Mouse (Mus musculus): ENCODE data around the gene Chek2. TPM values are rescaled to one million over a fixed set of nuclear protein-coding genes. Genes with fewer than 3 reads are reported as not detected.
A peak's percentile ranks its signal among the peaks of the same experiment; 100 is the strongest.
"Not testable (repeated sequence)": the region's sequence is repeated elsewhere in the genome, so short reads cannot be mapped to it uniquely, and the experiment has no call there.

Chek2 gene
- polyA plus RNA-seq, 1 experiment from 2014 or later: 39.4 TPM

DNA sequence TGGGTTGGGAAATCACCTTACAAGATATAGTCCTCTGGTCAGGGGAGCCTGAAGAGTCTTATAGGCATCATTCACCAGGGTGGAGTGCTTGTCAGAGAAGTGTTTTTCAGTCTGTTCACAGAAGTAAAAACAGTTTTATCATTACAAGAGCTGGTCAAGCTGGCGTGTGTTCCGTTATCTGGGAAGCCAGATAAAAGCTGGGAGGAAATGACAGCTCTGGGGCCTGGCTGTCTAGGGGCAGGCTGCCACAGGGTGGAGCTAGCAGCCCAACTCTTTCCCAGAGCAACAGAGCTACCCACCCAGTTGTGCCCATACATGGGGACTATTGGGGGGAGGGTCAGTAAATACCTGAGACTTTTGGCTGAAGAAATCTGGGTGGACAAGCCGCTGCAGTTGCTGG, 3.8 kb upstream of the Chek2 start:
- ATAC-seq: no peak
- Histone ChIP-seq H3K4me1 (ENCODE audit: control insufficient read depth, insufficient read depth, low read length) (peaks cover 5% of the 10 kb centered on the region), H3K27ac (ENCODE audit: low read length) (no peak overlapping the region), H3K9me3 (ENCODE audit: control insufficient read depth, low read length) (no peaks in the 10 kb centered on the region), H3K4me2 (ENCODE audit: low read depth, low read length) (no peak overlapping the region), H3K27me3 (replicated peaks; ENCODE audit: control insufficient read depth, insufficient read depth, low read length) (no peaks in the 10 kb centered on the region), H3K36me3 (ENCODE audit: control insufficient read depth, insufficient read depth, low read length) (no peaks in the 10 kb centered on the region), H3K9ac (ENCODE audit: low read depth, low read length) (no peak overlapping the region), H3K4me3 (ENCODE audit: low read length) (no peak overlapping the region)
- 21% methylated on average over 3 of the region's 3 CpGs for WGBS

DNA sequence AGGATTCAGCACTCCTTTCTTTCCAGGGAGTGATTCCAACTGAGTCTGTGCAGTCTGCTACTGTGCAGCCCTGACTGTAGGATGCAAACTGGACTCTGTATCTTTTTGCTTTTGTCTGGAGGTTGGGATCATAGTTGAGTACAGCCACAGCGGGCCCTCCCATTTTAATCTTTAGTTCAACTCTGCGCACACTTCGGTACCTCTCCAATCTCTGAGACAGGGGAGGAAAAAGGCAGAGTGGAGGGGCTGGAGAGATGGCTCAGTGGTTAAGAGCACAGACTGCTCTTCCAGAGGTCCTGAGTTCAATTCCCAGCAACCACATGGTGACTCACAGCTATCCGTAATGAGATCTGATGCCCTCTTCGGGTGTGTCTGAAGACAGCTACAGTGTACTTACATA, 1.8 kb upstream of the Chek2 start:
- H3K4me3 ChIP-seq (ENCODE audit: low read length); ATAC-seq; H3K9me3 ChIP-seq (ENCODE audit: control insufficient read depth, low read length); H3K36me3 ChIP-seq (ENCODE audit: control insufficient read depth, insufficient read depth, low read length); H3K27ac ChIP-seq (ENCODE audit: low read length); H3K9ac ChIP-seq (ENCODE audit: low read depth, low read length); H3K4me2 ChIP-seq (ENCODE audit: low read depth, low read length); H3K4me1 ChIP-seq (ENCODE audit: control insufficient read depth, insufficient read depth, low read length); H3K27me3 ChIP-seq (replicated peaks; ENCODE audit: control insufficient read depth, insufficient read depth, low read length): not testable (repeated sequence)
- 87% methylated on average over 5 of the region's 5 CpGs for WGBS

DNA sequence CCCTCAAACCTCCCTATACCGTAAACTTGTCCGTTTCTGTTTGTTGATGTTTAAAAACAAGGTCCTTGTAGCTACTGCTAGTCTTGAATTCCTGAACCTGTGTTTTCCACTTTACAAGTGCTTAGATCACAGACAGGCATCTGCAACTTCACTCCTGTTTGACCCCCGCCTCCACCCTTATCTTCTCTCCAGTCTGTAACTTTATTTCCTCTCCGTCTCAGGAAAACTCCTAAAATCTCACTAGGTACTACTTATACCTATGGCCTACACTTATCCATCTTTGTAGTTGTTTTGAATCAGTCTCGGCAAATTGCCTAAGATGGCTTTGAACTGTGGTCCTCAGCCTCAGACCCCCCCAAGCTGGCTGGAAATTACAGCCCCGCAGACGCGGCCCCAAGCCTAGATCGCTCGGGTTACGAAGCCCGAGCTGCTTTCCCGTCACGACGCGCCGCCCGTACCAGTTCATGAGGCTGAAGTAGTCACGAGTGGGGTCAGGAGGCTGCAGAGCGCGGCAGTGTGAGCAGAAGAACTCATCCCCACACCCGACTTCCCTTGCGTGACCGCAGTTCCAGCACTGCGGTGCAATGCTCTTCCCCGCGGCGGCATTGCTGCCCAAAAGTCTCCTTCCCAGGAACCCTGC, 621 bp upstream of the Chek2 start:
- H3K27me3 ChIP-seq (replicated peaks; ENCODE audit: control insufficient read depth, insufficient read depth, low read length): no peaks in the 10 kb centered on the region
- H3K4me3 ChIP-seq (ENCODE audit: low read length): peak overlapping the region; percentile 78
- H3K9ac ChIP-seq (ENCODE audit: low read depth, low read length): peak overlapping the region; percentile 83
- peak overlapping the region; percentile 83 for H3K27ac ChIP-seq (ENCODE audit: low read length)
- H3K9me3 ChIP-seq (ENCODE audit: control insufficient read depth, low read length): no peaks in the 10 kb centered on the region
- WGBS: 5% methylated on average over 28 of the region's 28 CpGs
- peaks cover 5% of the 10 kb centered on the region for H3K4me1 ChIP-seq (ENCODE audit: control insufficient read depth, insufficient read depth, low read length)
- H3K4me2 ChIP-seq (ENCODE audit: low read depth, low read length): peak overlapping the region; percentile 75
- peak; percentile 68 for ATAC-seq
- no peaks in the 10 kb centered on the region for H3K36me3 ChIP-seq (ENCODE audit: control insufficient read depth, insufficient read depth, low read length)

DNA sequence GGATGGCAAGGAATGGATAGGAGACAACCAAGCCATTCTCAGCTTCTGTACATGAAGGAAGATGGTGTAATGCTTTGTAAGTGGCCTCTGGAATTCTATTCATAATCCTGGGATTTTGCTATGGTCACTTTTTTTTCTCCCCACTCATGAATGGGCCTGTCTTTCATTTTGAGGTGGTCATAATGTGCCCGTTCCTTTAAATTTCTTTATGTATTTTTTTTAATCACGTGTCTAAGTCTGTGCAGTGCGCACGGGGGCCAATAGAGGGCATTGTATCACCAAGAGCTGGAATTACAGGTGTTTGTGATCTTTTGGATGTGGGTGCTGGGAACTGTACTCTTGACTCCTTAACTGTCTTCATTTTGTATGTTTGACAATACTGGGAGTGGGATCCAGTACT, 686 bp downstream of the Chek2 start:
- no peaks in the 10 kb centered on the region for H3K9me3 ChIP-seq (ENCODE audit: control insufficient read depth, low read length)
- peak overlapping the region; percentile 78 for H3K4me3 ChIP-seq (ENCODE audit: low read length)
- H3K27ac ChIP-seq (ENCODE audit: low read length): peak overlapping the region; percentile 70
- H3K4me1 ChIP-seq (ENCODE audit: control insufficient read depth, insufficient read depth, low read length): peaks cover 5% of the 10 kb centered on the region
- H3K36me3 ChIP-seq (ENCODE audit: control insufficient read depth, insufficient read depth, low read length): no peaks in the 10 kb centered on the region; the same call in 1 of the 2 replicates
- ATAC-seq: no peak
- 7% methylated on average over 4 of the region's 4 CpGs for WGBS
- no peaks in the 10 kb centered on the region for H3K27me3 ChIP-seq (replicated peaks; ENCODE audit: control insufficient read depth, insufficient read depth, low read length)
- H3K9ac ChIP-seq (ENCODE audit: low read depth, low read length): peak overlapping the region; percentile 66
- H3K4me2 ChIP-seq (ENCODE audit: low read depth, low read length): peak overlapping the region; percentile 55

DNA sequence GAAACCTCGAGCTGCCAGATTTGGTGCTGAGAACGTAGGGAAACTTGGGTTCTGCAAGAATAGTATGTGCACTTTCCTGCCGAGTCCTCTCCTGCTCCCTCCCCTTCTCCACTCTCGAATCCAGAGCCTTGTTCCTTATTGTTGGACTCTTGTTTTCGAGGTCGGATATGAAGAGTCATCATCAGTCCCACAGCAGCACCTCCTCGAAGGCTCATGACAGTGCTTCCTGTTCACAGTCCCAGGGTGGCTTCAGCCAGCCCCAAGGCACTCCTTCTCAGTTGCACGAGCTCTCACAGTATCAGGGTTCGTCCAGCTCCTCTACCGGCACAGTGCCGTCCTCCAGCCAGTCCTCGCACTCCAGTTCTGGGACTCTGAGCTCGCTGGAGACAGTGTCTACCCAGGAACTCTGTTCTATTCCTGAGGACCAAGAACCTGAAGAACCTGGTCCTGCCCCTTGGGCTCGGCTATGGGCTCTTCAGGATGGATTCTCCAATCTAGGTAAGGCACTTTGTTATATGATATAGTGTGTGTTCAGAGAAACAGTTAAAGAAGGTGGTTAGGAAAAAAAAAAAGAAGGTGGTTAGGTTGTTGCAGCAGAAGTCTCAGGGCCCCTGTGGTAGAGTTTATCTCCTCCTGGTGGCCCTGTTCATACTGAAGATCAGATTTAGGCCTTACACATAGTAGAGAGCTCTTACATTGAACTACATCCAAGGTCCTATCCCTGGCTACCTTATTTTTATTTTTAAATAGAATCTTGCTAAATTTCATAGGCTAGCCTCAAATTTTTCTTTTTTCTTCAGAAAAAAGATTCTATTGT, 1.5 kb downstream of the Chek2 start:
- Histone ChIP-seq H3K36me3 (ENCODE audit: control insufficient read depth, insufficient read depth, low read length) (peaks cover 4% of the 10 kb centered on the region; the same call in 1 of the 2 replicates), H3K4me2 (ENCODE audit: low read depth, low read length) (no peak overlapping the region), H3K27me3 (replicated peaks; ENCODE audit: control insufficient read depth, insufficient read depth, low read length) (no peaks in the 10 kb centered on the region), H3K4me3 (ENCODE audit: low read length) (no peak overlapping the region), H3K9ac (ENCODE audit: low read depth, low read length) (no peak overlapping the region), H3K9me3 (ENCODE audit: control insufficient read depth, low read length) (no peaks in the 10 kb centered on the region), H3K27ac (ENCODE audit: low read length) (no peak overlapping the region), H3K4me1 (ENCODE audit: control insufficient read depth, insufficient read depth, low read length) (peaks cover 5% of the 10 kb centered on the region)
- 90% methylated on average over 14 of the region's 14 CpGs for WGBS
- ATAC-seq: no peak

DNA sequence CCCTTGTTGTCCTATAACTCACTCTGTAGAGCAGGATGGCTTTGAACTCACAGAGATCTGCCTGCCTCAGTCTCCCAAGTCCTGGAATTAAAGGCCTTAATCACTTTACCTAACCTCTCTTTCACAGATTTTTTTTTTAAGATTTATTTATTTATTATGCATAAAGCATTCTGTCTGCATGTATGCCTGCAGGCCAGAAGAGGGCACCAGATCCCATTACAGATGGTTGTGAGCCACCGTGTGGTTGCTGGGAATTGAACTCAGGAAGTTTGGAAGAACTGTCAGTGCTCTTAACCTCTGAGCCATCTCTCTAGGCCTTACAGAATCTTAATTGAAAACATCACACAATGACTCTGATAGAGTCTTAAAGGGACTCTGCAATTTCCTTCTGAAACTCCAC, 13.2 kb downstream of the Chek2 start:
- H3K36me3 ChIP-seq (ENCODE audit: control insufficient read depth, insufficient read depth, low read length): peaks cover 4% of the 10 kb centered on the region
- no peaks in the 10 kb centered on the region for H3K27me3 ChIP-seq (replicated peaks; ENCODE audit: control insufficient read depth, insufficient read depth, low read length)
- H3K4me3 ChIP-seq (ENCODE audit: low read length): no peak overlapping the region
- H3K9ac ChIP-seq (ENCODE audit: low read depth, low read length): no peak overlapping the region
- no peak overlapping the region for H3K27ac ChIP-seq (ENCODE audit: low read length)
- H3K4me2 ChIP-seq (ENCODE audit: low read depth, low read length): no peak overlapping the region
- no peaks in the 10 kb centered on the region for H3K9me3 ChIP-seq (ENCODE audit: control insufficient read depth, low read length)
- 75% methylated on average over 1 of the region's 1 CpGs for WGBS
- no peak for ATAC-seq
- no peaks in the 10 kb centered on the region for H3K4me1 ChIP-seq (ENCODE audit: control insufficient read depth, insufficient read depth, low read length)

DNA sequence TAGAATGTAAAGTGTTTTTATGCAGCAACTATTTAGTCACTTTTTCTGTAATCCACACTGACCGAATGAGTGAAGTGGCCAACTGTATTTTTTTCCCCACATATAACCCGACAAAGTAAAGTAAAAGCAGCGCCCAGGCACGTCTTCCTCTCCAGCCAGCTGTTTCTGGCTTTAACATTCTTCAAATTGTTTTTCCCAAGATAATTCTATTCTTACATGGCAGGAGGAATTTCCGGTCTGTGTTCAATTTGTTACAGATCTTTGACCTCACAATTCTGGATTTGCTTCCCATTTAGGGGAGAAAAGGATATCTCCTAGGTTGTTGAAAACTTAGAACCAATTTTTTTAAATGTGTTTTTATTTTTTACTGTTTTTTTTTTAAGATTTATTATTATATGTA, 17.3 kb downstream of the Chek2 start:
- peaks cover 3% of the 10 kb centered on the region; the same call in 1 of the 2 replicates for H3K36me3 ChIP-seq (ENCODE audit: control insufficient read depth, insufficient read depth, low read length)
- ATAC-seq: no peak
- 61% methylated on average over 5 of the region's 5 CpGs for WGBS

DNA sequence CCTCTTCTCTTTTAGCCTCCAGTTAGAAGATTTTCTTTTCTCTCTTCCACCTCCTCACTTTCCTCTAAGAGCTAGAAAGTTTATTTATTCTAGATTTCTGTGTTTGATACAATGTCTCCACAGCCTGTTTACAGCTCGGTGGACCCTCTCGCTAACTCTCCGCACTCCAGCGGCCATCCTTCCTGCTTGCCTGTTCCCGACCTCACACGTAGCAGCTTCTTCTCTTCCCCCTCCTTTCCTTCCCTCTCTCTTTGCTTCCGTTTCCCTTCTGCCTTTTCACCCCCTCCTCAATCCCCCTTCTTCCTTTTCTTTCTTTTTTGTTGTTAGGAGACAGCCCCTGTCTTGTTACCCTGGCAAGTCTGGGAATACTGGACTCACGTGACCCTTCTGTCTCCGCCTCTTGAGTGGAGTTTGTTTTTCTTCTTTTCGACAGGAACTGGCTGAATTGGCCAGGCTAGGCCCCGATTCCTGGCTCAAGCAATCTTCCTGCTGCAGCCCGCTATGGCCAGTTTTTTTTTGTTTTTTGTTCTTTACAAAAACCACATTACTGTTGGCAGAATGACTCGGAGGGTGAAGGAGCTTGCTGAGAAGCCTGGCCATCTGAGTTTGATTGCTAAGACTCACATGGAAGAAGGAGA, 19.4 kb downstream of the Chek2 start:
- 0 out of 2 replicates have a peak, but pooled peaks cover 5% of the 10 kb centered on the region for H3K36me3 ChIP-seq (ENCODE audit: control insufficient read depth, insufficient read depth, low read length)
- 28% methylated on average over 13 of the region's 13 CpGs for WGBS
- ATAC-seq: peak; percentile 66
- H3K9ac ChIP-seq (ENCODE audit: low read depth, low read length): 0 out of 2 replicates have a peak overlapping the region, but pooled peaks have one; percentile 1
- peak overlapping the region; percentile 33 for H3K4me2 ChIP-seq (ENCODE audit: low read depth, low read length)
- no peaks in the 10 kb centered on the region for H3K9me3 ChIP-seq (ENCODE audit: control insufficient read depth, low read length)
- H3K4me1 ChIP-seq (ENCODE audit: control insufficient read depth, insufficient read depth, low read length): peaks cover 4% of the 10 kb centered on the region
- H3K27me3 ChIP-seq (replicated peaks; ENCODE audit: control insufficient read depth, insufficient read depth, low read length): no peaks in the 10 kb centered on the region
- peak overlapping the region; percentile 82 for H3K27ac ChIP-seq (ENCODE audit: low read length)
- peak overlapping the region; percentile 25 for H3K4me3 ChIP-seq (ENCODE audit: low read length)

More for the DNA sequence above, 17.3 kb downstream of the Chek2 start:
- Histone ChIP-seq H3K9me3 (ENCODE audit: control insufficient read depth, low read length) (no peaks in the 10 kb centered on the region), H3K27me3 (replicated peaks; ENCODE audit: control insufficient read depth, insufficient read depth, low read length) (no peaks in the 10 kb centered on the region), H3K4me3 (ENCODE audit: low read length) (no peak overlapping the region), H3K4me2 (ENCODE audit: low read depth, low read length) (no peak overlapping the region), H3K27ac (ENCODE audit: low read length) (no peak overlapping the region), H3K4me1 (ENCODE audit: control insufficient read depth, insufficient read depth, low read length) (peaks cover 4% of the 10 kb centered on the region), H3K9ac (ENCODE audit: low read depth, low read length) (no peak overlapping the region)

DNA sequence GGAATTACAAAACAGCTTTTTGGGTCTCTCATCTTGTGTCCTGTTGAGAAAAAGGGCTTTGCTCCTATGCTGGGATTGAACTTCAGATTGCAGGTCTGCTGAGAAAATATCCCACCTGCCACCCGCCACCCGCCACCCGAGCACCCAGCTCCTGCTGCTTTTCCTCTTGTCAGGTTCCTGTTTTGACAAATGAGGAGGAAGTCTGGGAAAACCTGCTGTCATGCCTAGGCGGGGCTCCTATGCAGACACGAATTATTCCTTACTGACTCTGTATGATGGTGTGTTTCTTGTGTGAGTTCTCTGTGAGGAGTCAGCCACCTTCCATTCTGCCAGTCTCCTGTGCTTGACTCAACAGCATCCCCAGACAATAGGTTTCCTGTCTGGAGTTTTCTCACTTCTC, 20.7 kb downstream of the Chek2 start:
- H3K4me2 ChIP-seq (ENCODE audit: low read depth, low read length): no peak overlapping the region
- H3K27ac ChIP-seq (ENCODE audit: low read length): no peak overlapping the region
- 85% methylated on average over 5 of the region's 5 CpGs for WGBS
- 0 out of 2 replicates have a peak, but pooled peaks cover 5% of the 10 kb centered on the region for H3K36me3 ChIP-seq (ENCODE audit: control insufficient read depth, insufficient read depth, low read length)
- H3K9ac ChIP-seq (ENCODE audit: low read depth, low read length): no peak overlapping the region
- H3K4me1 ChIP-seq (ENCODE audit: control insufficient read depth, insufficient read depth, low read length): peaks cover 4% of the 10 kb centered on the region
- H3K27me3 ChIP-seq (replicated peaks; ENCODE audit: control insufficient read depth, insufficient read depth, low read length): no peaks in the 10 kb centered on the region
- no peak for ATAC-seq
- H3K4me3 ChIP-seq (ENCODE audit: low read length): no peak overlapping the region
- no peaks in the 10 kb centered on the region for H3K9me3 ChIP-seq (ENCODE audit: control insufficient read depth, low read length)

Measured in intestine, embryonic 16.5 days (tissue).